Mouse (Mus musculus): ENCODE measurements at regions not wholly inside any gene's neighbourhood (a gene's known extent, or its start where the extent isn't known, plus 50 kb on each side); places are given as distances from the start of the nearest gene placed in this dataset.

DNA sequence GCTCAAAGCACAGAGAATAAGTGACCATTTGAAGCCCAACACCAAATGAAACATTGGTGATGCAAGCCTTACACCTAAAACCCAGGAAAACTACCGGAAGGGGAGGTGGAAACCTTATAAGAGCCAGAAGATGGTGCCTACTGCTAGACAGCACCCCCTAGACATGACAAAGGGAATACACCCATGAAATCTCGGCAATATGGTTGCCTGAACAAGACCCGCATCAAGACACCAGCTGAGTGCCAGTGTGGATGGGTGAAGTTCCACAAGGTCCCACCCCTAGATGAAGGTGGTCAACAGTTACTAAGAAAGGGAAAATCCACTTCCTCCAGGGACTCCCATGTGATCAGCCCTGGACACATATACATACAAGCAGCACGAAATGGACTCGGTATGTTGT, 64.2 kb upstream of the Paip1 start:
- peak; percentile 6 for DNase-seq (ENCODE audit: low spot score)

DNA sequence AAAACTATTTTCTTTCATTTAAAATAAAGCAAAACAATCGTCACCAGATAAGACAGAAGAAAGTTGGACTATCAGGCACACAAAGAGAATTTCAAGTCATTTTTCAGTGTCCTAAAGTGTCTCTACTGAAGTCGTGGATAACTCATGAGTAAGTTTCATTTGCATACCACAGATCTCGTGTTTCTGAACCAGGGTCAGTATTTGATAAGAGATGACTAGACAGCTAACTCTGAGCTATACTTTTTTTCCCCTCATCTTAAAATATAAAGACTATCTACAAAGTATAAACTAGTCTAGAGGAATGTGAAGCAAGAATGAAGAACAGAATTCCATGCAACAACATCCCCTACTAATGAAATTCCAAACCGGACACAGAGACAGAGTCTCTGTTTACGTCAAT, 60.9 kb upstream of the Paip1 start:
- no peak for DNase-seq (ENCODE audit: low spot score)

DNA sequence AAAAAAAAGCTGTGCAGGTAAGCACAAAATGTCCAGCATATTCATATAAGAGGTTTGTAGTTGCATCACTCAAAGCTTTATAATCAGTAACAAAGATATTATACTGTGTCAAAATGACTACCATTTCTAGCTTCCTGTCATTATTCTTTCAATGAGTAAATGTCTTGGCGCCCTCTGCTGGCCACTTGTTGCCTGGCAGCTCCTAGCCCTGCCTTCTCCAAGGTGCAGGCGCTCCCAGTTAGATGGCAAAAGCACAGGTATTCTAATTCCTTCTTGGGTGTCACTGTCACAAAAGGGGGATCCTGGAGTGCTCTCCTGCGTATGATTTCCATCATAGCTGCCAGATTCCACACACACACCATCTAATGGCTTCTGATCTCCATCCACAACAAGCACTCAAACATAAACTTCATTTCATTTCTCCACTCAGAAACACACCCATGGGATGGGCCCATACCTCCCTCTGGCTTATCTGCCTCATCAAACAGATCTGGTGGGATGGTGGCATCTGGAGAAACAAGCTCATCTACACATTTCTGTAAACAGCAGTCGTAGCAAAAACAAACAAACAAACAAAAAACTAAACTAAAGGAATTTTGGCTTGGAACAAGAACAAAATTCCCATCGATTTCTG, 49.9 kb upstream of the Paip1 start:
- peak; percentile 80 for DNase-seq (ENCODE audit: low spot score)
